Mouse (Mus musculus) hindbrain, embryonic 12.5 days (tissue): Measurements from ENCODE around the gene Ip6k1. TPM values are rescaled to one million over a fixed set of nuclear protein-coding genes. Genes with fewer than 3 reads are reported as not detected.
A peak's percentile ranks its signal among the peaks of the same experiment; 100 is the strongest.

ENCODE experiments used
- ATAC-seq: fragments of 200-750 bp; cut with Nextera tagmentation; 2 replicates; pipeline ENCODE4 v1.8.0; 2017; ENCODE audit warnings: moderate TSS enrichment; ENCODE audit not compliant: low FRiP score
- H3K27ac ChIP-seq: fragments of 300-500 bp; sonication (generic); 2 replicates; pipeline ENCODE4 v1.5.1; 2016; ENCODE audit warnings: mild to moderate bottlenecking
- H3K27me3 ChIP-seq: fragments of 300-500 bp; sonication (generic); 2 replicates; pipeline ENCODE4 v1.6.1; 2016; ENCODE audit warnings: mild to moderate bottlenecking
- H3K36me3 ChIP-seq: fragments of 300-500 bp; sonication (generic); 2 replicates; pipeline ENCODE4 v1.6.1; 2016; ENCODE audit warnings: mild to moderate bottlenecking
- H3K4me1 ChIP-seq: fragments of 300-500 bp; sonication (generic); 2 replicates; pipeline ENCODE4 v1.6.1; 2016
- H3K4me2 ChIP-seq: fragments of 300-500 bp; sonication (generic); replicated peaks from 2 replicates; pipeline ENCODE4 v1.6.1; 2016; ENCODE audit warnings: mild to moderate bottlenecking
- H3K4me3 ChIP-seq: fragments of 300-500 bp; sonication (generic); 2 replicates; pipeline ENCODE4 v1.5.1; 2016; ENCODE audit warnings: mild to moderate bottlenecking
- H3K9ac ChIP-seq: fragments of 300-500 bp; sonication (generic); 2 replicates; pipeline ENCODE4 v1.6.1; 2016; ENCODE audit warnings: mild to moderate bottlenecking, moderate library complexity
- H3K9me3 ChIP-seq: fragments of 300-500 bp; sonication (generic); replicated peaks from 2 replicates; pipeline ENCODE4 v1.6.1; 2016; ENCODE audit warnings: mild to moderate bottlenecking
- whole genome bisulfite sequencing: fragments of 180-500 bp; shearing (Covaris S2); methylation state at CpG from one replicate; pipeline ENCODE4 v1.1.7; 2016; 5-methylcytosine and 5-hydroxymethylcytosine counted together
- polyA plus RNA-seq: library from polyadenylated mRNA; unstranded; fragments of >200 nt; fragmentation: Nextera tagmentation; extraction: Ambion mirVana; gene quantifications from 2 replicates; pipeline ENCODE4 v1.2.1, GENCODE M21; 2016

Ip6k1 gene
- polyA plus RNA-seq, 1 experiment from 2014 or later, result 102 TPM

DNA sequence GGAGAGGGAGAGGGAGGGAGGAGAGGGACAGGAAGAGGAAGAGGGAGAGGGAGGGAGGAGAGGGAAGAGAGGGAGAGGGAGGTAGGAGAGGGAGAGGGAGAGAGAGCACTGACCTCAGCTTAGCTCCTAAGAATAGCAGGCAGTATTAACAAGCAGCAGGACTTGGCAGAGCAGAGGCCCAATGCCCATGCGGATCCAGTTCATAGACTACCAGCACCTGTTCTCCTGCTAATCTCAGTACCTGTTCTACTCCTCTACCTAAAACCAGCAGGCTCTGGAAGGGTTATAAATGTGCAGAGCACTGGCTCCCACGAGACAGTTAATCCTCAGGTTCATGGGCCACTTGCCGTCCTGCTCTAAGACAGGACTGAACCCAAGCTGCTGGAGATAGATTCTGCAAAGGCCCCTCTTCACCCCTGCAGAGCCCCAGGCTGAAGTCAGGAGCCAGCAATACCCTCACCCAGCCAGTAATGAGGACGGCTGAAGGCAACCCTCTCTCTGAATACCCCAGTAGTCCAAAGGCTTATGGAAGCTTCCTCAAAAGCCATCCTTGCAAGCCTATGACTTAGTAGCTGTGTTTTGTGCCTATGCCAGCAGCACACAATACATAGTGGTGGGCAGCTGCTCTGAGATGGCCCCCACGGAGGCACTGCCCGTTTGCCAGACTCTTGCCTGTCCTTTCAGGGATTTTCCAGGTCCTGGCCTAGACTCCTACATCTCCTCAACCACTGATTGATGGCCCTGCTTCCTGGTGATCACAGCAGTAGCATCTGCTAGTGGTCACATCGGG is 71.0 kb downstream of the Ip6k1 start:
- no peaks in the 10 kb centered on the region for H3K27me3 ChIP-seq
- H3K9me3 ChIP-seq, result no peaks in the 10 kb centered on the region
- no peak overlapping the region for H3K4me2 ChIP-seq
- H3K36me3 ChIP-seq, result peaks cover 25% of the 10 kb centered on the region
- H3K4me1 ChIP-seq, result peaks cover 9% of the 10 kb centered on the region
- H3K9ac ChIP-seq, result no peak overlapping the region
- no peak for ATAC-seq
- H3K27ac ChIP-seq, result no peak overlapping the region
- 71% methylated on average over 7 of the region's 7 CpGs for WGBS
- no peak overlapping the region for H3K4me3 ChIP-seq

DNA sequence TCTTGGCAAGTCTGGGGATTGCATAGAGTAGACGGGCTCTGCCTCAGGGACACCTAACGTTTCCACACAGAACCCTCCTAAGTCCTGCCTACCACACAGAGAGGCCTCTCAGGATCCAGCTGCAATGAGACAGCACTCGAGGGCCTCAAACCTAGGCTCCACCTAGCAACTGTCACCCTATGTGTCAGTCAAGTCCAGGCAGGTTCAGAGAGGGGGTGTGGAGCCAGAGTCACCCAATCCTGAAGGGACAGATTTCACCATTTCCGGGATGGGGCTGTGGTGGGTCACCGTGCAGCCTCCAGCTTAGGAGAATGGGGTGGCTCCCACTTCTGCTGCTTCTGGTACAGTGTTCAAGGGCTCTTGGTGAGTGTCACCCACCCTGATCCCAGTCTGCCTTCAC is 77.9 kb downstream of the Ip6k1 start, which contains the start of gene Mst1:
Gene Mst1 (plus strand): TSS at position 269 of the 400 bp plus-strand sequence.
- WGBS, result 79% methylated on average over 5 of the region's 5 CpGs

GRCm38 (mm10) chr9:108082549-108082948 is 80.2 kb downstream of the Ip6k1 start:
- Histone ChIP-seq H3K4me1 (peaks cover 17% of the 10 kb centered on the region), H3K27ac (no peak overlapping the region), H3K4me2 (peak overlapping the region; percentile 24), H3K9ac (0 out of 2 replicates have a peak overlapping the region, but pooled peaks have one; percentile 20), H3K36me3 (peaks cover 38% of the 10 kb centered on the region), H3K9me3 (no peaks in the 10 kb centered on the region), H3K4me3 (0 out of 2 replicates have a peak overlapping the region, but pooled peaks have one; percentile 5), H3K27me3 (peaks cover 43% of the 10 kb centered on the region)
- no peak for ATAC-seq
- WGBS, result 4% methylated on average over 19 of the region's 19 CpGs

More for the DNA sequence above, 77.9 kb downstream of the Ip6k1 start, which contains the start of gene Mst1:
- H3K36me3 ChIP-seq, result peaks cover 15% of the 10 kb centered on the region
- no peaks in the 10 kb centered on the region for H3K9me3 ChIP-seq
- no peak for ATAC-seq
- peak within 1 kb of the TSS; percentile 59 for H3K4me3 ChIP-seq
- H3K27ac ChIP-seq, result no peak within 1 kb of the TSS
- peaks cover 43% of the 10 kb centered on the region for H3K27me3 ChIP-seq
- peaks cover 18% of the 10 kb centered on the region for H3K4me1 ChIP-seq
- H3K9ac ChIP-seq, result peak within 1 kb of the TSS; percentile 87
- peak within 1 kb of the TSS; percentile 87 for H3K4me2 ChIP-seq

DNA sequence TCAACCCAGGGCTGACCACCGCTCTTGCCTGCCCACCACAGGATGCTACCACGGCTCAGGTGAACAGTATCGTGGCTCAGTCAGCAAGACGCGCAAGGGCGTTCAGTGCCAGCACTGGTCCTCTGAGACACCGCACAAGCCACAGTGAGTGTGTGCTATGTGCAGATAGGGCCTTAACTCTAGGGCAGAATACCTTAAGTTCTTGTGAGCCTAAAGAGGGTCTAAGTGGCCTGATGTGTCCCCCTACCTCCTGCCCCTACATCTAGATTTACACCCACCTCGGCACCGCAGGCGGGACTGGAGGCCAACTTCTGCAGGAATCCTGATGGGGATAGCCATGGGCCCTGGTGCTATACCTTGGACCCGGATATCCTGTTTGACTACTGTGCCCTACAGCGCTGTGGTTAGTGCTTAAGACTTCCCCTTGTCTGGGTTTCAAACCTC is 80.7 kb downstream of the Ip6k1 start, which contains the start of gene Rnf123:
Gene Rnf123 (minus strand): TSS at position 359 of the 444 bp plus-strand sequence.
- 35% methylated on average over 12 of the region's 12 CpGs for WGBS
- Histone ChIP-seq H3K27me3 (peaks cover 43% of the 10 kb centered on the region), H3K9me3 (no peaks in the 10 kb centered on the region), H3K4me1 (peaks cover 12% of the 10 kb centered on the region), H3K9ac (0 out of 2 replicates have a peak within 1 kb of the TSS, but pooled peaks have one; percentile 20), H3K36me3 (peaks cover 43% of the 10 kb centered on the region), H3K4me3 (0 out of 2 replicates have a peak within 1 kb of the TSS, but pooled peaks have one; percentile 5), H3K27ac (no peak within 1 kb of the TSS), H3K4me2 (peak within 1 kb of the TSS; percentile 24)
- no peak for ATAC-seq

DNA sequence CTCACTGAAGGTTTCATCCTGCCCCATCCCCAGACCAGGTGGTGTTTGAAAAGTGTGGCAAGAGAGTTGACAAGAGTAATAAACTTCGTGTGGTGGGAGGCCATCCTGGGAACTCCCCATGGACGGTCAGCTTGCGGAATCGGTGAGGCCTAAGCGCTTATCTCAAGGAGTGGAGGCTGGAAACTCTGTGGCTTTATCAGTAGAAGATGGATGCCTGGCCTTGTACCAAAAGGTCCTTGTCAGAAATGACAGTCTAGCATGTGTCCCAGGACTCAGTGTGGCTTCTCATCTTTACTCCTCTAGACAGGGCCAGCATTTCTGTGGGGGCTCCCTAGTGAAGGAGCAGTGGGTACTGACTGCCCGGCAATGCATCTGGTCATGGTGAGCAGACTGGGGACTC is 81.3 kb downstream of the Ip6k1 start:
- H3K4me2 ChIP-seq, result no peak overlapping the region
- peaks cover 7% of the 10 kb centered on the region for H3K4me1 ChIP-seq
- no peak for ATAC-seq
- WGBS, result 83% methylated on average over 6 of the region's 6 CpGs
- peaks cover 43% of the 10 kb centered on the region for H3K27me3 ChIP-seq
- peaks cover 49% of the 10 kb centered on the region for H3K36me3 ChIP-seq
- H3K9ac ChIP-seq, result no peak overlapping the region
- no peaks in the 10 kb centered on the region for H3K9me3 ChIP-seq
- no peak overlapping the region for H3K27ac ChIP-seq
- H3K4me3 ChIP-seq, result no peak overlapping the region

GRCm38 (mm10) chr9:108085261-108085660 is 83.0 kb downstream of the Ip6k1 start:
- peaks cover 66% of the 10 kb centered on the region for H3K36me3 ChIP-seq
- 95% methylated on average over 4 of the region's 4 CpGs for WGBS

DNA sequence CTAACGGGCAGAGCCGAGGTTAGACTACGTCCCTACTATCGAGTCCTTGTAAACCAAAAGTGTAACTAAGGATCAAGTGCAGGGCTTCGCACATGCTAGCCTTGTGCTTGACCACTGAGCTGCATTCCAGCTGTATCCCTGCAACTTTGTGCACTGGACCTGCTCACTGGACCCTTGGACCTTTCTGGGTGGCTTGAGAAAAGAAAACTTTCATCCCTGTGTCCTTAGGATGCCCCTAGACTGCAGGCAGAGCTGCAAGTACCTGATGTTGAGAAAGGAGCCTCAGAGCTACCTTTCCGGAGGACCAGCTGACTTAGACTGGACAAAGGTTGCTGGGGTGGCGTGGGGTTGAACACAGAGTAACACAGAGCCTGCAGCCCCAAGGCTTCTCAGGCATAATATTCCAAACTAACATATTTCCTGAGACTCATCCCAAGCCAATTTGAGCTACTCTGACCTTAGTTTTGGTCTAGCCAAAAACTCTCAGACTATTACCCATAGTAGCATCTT is 88.4 kb downstream of the Ip6k1 start:
- H3K4me1 ChIP-seq, result peaks cover 18% of the 10 kb centered on the region
- no peaks in the 10 kb centered on the region for H3K27me3 ChIP-seq
- no peak overlapping the region for H3K4me2 ChIP-seq
- H3K4me3 ChIP-seq, result no peak overlapping the region
- H3K27ac ChIP-seq, result no peak overlapping the region
- no peak for ATAC-seq
- 94% methylated on average over 7 of the region's 7 CpGs for WGBS
- peaks cover 72% of the 10 kb centered on the region for H3K36me3 ChIP-seq
- no peaks in the 10 kb centered on the region for H3K9me3 ChIP-seq
- no peak overlapping the region for H3K9ac ChIP-seq

More at GRCm38 (mm10) chr9:108085261-108085660, 83.0 kb downstream of the Ip6k1 start:
- H3K27ac ChIP-seq, result no peak overlapping the region
- ATAC-seq, result no peak
- H3K4me1 ChIP-seq, result no peaks in the 10 kb centered on the region; the same call in 1 of the 2 replicates
- no peaks in the 10 kb centered on the region for H3K9me3 ChIP-seq
- H3K4me3 ChIP-seq, result no peak overlapping the region
- no peak overlapping the region for H3K9ac ChIP-seq
- no peak overlapping the region for H3K4me2 ChIP-seq
- H3K27me3 ChIP-seq, result peaks cover 39% of the 10 kb centered on the region

- 80% methylated on average over 10 of the region's 10 CpGs for WGBS
Measured at GRCm38 (mm10) chr9:108093586-108093985, 91.3 kb downstream of the Ip6k1 start.

DNA sequence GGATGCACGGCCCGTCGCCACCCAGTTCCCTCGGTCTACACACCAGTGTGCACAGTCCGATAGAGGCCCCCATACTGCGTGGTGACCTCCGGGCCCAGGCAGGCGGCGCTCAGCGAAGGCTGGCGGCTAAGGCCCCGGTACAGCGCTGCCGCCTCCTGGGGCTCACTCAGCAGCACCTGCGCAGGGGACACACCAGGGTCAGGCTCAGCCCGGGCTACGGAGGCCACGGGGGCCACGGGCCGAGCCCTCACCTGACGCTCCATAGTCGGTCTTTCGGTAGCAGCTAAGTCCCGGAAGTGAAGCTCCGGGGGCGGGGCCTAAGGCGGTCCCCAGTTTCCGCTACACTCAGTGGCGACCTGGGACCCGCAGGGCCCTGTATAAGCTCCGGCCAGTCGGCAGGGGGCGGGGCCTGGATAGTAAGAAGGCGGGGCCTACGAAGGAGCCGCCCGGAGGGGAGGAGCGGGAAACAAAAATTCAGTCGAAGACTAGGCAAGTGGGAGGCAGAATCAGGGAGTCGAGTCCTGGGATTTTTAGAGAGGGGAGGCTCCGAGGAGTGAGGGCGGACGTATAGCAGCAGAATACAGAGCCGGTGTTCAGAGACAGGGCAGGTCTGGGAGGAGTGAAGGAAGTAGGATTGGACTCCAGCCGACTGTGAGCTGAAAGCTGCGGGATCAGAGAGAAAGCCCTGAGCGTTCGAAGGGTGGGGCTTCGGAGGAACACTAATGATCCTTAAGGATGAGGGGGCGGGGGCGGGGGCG is 92.1 kb downstream of the Ip6k1 start, which contains the start of gene Apeh:
Gene Apeh (minus strand): TSS at position 423 of the 758 bp plus-strand sequence.
- peak; percentile 94 for ATAC-seq
- no peaks in the 10 kb centered on the region for H3K27me3 ChIP-seq
- H3K4me2 ChIP-seq, result peak within 1 kb of the TSS; percentile 94
- H3K36me3 ChIP-seq, result peaks cover 47% of the 10 kb centered on the region
- peak within 1 kb of the TSS; percentile 88 for H3K4me3 ChIP-seq
- peaks cover 18% of the 10 kb centered on the region for H3K4me1 ChIP-seq
- H3K27ac ChIP-seq, result peak within 1 kb of the TSS; percentile 76
- no peaks in the 10 kb centered on the region for H3K9me3 ChIP-seq
- peak within 1 kb of the TSS; percentile 87 for H3K9ac ChIP-seq
- under 1% methylated on average over 52 of the region's 52 CpGs for WGBS

More at GRCm38 (mm10) chr9:108093586-108093985, 91.3 kb downstream of the Ip6k1 start:
- H3K4me2 ChIP-seq, result peak overlapping the region; percentile 94
- peak overlapping the region; percentile 76; the same call in 1 of the 2 replicates for H3K27ac ChIP-seq
- no peaks in the 10 kb centered on the region for H3K27me3 ChIP-seq
- peak overlapping the region; percentile 88 for H3K4me3 ChIP-seq
- peak overlapping the region; percentile 87 for H3K9ac ChIP-seq
- no peaks in the 10 kb centered on the region for H3K9me3 ChIP-seq
- no peak for ATAC-seq
- H3K36me3 ChIP-seq, result peaks cover 50% of the 10 kb centered on the region
- H3K4me1 ChIP-seq, result peaks cover 18% of the 10 kb centered on the region

DNA sequence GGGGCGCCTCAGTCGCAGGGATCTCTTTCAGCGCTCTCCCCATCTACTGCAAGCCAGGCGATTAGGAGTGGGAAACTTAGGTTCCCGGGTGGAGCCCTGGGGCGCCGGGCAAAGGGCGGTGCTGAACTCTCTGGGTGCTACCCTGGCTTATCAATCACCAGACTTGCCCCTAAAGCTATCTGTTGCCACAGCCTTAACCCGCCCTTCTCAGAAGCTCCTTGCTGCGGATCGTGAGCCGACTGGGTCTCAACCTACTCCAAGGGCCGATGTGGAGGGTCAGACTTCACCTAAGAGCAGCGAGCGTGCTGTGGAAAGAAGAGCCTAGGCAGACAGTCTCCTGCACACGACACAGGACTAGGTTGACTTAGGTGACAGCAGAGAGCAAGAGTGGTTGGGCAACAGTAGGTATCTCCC is 92.7 kb downstream of the Ip6k1 start:
- Histone ChIP-seq H3K4me1 (peaks cover 18% of the 10 kb centered on the region), H3K4me2 (peak overlapping the region; percentile 94), H3K9me3 (no peaks in the 10 kb centered on the region), H3K36me3 (peaks cover 45% of the 10 kb centered on the region), H3K4me3 (peak overlapping the region; percentile 88), H3K27ac (peak overlapping the region; percentile 76), H3K9ac (peak overlapping the region; percentile 87), H3K27me3 (no peaks in the 10 kb centered on the region)
- WGBS, result 0% methylated on average over 16 of the region's 16 CpGs
- peak; percentile 57 for ATAC-seq

DNA sequence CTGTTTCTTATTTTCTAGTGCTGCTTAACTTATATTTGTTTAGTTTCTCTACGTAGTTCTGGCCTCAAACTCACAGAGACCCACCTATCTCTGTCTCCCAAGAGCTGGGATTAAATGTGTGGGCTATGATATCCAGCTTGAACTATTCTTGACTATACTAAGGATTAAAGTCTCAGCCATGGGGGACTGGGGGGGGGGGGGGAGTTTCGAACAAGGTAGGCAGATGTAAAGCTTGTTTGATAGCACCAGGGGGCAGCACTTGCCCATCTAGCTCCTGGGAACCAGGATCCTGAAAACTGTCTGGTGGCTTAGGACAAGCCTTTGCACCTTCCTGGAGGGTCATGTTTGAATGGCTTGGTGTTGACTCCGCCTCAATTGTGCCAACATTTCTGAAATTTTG is 93.2 kb downstream of the Ip6k1 start:
- peak overlapping the region; percentile 88 for H3K4me3 ChIP-seq
- ATAC-seq, result no peak
- no peaks in the 10 kb centered on the region for H3K9me3 ChIP-seq
- WGBS, result 12% methylated on average over 3 of the region's 3 CpGs
- peaks cover 40% of the 10 kb centered on the region for H3K36me3 ChIP-seq
- peaks cover 18% of the 10 kb centered on the region for H3K4me1 ChIP-seq
- H3K9ac ChIP-seq, result no peak overlapping the region
- H3K27ac ChIP-seq, result 0 out of 2 replicates have a peak overlapping the region, but pooled peaks have one; percentile 76
- H3K27me3 ChIP-seq, result no peaks in the 10 kb centered on the region
- H3K4me2 ChIP-seq, result peak overlapping the region; percentile 94
